Mouse (Mus musculus) frontal cortex, postnatal 25 days (tissue): ENCODE measurements around the gene Ogdh.
"Not testable (repeated sequence)": the region's sequence is repeated elsewhere in the genome, so short reads cannot be mapped to it uniquely, and the experiment has no call there.

Source experiments
- DNase-seq, 2 experiments: peaks; one replicate each; pipeline ENCODE4 v3.0.0; 2022; ENCODE audit warnings: low spot score in 2 of 2

Gene Ogdh

DNA sequence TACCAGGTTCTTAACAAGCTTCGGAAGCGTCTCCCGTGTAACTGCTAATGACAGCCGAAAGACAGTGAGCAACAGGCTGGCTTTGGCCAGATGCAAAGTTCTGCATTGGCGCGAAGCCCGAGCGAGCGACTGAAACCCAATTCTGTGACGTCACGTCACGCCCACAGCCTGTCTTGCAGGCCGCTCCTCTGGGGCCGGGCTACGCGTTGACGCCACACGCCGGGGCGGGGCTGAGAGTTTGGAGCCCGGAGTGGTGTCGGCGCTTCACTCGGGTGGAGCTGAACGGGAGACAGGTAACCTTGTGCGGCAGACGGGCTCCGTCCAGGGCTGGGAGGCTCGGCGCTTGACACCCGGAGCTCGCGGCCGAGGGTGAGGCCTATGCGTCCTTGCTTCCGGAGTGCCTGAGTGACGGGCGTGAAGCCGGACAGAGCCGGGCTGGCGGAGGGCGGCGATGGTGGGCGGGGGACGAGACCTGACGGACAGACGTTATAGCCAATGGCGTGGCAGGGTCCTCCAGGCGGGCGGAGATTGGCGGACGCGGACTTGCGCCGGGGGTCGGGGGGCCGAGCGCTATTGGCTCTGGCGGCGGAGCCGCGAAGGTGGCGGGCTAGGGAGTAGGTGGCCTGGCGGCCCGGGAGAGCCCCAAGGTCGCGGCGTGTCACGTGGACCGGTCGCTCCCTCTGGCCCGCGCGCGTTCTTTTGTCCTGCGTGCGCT is at the start of gene Ogdh:
TSS of gene Ogdh (plus strand) at position 233 of the 715 bp plus-strand sequence.
- DNase-seq = peak; percentile 98

- DNase-seq = no peak
Observed at GRCm38 (mm10) chr11:6244707-6245106, 46.7 kb upstream of the Ogdh start.

- no peak for DNase-seq
Observed at GRCm38 (mm10) chr11:6252248-6252647, 39.2 kb upstream of the Ogdh start.

- no peak for DNase-seq
Observed at GRCm38 (mm10) chr11:6252824-6253223, 38.6 kb upstream of the Ogdh start.

DNA sequence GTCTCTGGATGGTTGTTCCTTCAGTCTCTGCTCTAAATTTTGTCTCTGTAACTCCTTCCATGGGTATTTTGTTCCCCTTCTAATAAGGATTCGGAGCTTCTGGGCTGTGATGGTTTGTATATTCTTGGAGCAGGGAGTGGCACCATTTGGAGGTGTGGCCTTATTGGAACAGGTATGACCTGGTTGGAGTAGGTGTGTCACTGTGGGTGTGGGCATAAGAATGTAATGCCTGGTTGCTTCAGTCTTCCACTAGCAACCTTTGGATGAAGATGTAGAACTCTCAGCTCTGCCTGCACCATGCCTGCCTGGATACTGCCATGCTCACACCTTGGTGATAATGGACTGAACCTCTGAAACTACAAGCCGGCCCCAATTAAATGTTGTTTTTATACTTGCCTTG is 36.8 kb upstream of the Ogdh start:
- not testable (repeated sequence) for DNase-seq

GRCm38 (mm10) chr11:6256490-6257072 is 34.9 kb upstream of the Ogdh start:
- DNase-seq = no peak

GRCm38 (mm10) chr11:6259413-6259812 is 32.0 kb upstream of the Ogdh start:
- DNase-seq = no peak

DNA sequence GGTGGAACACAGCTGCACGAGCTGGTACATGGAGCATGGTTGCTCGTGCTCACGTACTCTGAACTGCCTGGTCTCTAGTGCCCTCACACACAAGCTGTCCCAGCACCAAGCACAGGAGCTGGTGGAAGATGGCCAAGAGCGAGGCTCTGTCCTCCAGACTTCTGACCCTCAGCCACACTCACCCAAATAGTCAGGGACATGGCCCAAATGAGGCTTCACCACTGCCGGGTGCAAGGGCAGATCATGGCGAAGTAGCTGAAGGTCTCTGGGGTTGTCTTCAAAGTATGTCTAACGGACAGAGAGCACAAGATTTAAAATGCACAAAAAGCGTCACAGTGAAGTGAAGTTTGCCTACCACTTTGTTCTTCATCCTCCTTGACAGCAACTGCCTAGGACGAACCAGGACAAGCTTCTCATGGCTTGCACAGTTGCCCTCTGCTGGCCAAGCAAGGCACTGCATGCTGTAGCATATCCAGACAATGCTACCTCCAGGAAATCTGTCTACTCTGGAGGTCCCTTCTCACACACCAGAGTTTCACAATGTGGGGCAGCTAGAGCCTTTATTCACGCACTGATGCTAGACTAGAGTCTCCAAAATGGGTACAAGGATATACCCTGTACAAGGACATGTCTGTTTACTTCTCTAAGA is 29.9 kb upstream of the Ogdh start:
- peak; percentile 61 to 72 for DNase-seq

DNA sequence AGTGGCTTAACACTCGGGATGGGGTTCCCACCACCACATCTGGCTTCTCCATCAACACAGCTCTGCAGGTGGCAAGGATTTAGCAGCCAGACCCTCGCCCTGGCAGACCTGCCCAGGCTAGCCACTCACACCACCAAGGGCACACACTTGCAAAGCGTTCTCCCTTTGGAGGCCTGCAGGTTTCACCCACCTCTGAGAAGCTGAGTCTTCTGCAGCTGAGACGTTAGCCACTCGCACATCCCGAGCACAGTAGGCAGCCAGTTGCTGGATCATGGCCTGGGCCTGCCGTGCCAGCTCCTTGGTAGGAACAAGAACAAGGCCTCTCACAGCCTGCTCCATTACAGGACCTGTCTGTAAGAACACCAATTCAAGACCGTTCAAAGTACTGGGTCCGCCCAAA is 24.8 kb upstream of the Ogdh start:
- DNase-seq = no peak

DNA sequence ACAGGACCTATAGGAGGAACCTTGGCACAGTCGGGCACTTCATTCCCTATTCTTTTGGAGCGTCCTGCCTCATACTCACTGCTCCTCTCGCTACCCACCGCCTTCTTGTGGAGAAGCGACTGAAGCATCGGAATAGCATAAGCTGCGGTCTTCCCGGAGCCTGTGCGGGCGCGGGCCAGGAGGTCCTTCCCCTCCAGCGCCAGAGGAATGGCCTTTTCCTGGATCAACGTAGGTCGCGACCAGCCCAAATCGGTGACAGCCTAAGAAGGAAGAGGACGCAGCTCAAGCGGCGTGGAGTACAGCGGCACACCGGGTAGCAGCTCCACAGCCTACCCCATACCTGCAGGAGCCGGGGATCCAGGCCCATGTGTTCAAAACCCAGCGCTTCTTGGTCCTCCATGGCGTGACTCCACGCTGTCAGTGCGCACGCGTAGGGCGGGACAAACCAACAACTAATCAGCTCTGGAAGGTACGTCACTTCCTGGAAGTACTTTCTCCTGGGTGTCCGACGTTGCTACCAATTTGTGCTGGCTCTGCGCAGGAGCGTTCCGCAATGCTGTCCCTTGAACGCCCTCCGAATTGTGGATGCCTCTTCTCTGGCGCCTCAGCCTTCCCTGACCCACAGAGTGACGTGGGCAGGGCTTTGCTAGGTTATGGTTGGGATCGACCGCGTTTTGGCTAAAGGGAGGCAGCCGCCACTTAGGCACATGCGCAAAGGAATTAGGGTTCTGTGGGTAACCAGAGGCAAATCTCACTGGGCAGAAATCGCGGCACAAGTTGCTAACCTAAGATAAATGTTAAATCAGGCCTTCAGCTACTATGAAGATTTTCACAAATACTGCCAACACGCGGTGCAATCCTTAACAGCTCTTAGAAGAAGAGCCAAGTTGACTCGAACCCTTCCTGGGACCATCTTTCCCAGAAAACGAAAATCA is 23.8 kb upstream of the Ogdh start, which contains the start of gene Ddx56:
TSS of gene Ddx56 (minus strand) at position 453 of the 935 bp plus-strand sequence.
- DNase-seq = peak; percentile 82 to 86

DNA sequence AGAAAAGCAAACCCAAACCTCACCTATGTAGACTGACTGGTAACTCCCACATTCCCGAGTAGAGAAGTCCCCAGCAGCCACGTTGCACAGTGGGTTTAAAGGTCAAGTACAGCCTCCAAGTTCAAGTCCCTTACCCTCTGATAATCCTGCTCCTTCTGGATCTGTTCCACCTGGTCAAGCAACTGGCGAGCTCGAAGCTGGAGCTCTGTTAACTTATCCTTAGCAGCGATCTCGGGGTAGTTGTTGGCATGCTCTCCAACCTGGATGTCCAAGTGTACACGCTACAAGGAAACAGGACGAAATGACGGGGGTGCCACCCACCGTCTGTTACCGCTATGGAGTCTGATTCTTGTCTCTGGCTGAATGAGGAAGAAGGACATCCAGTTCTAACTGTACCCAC is 17.8 kb upstream of the Ogdh start:
- DNase-seq = no peak

GRCm38 (mm10) chr11:6274387-6275093 is 16.9 kb upstream of the Ogdh start, which contains the start of gene Tmed4:
Gene Tmed4, minus strand, starts transcription at chr11:6274870.
- peak; percentile 96 to 97 for DNase-seq

- no peak for DNase-seq
Observed at GRCm38 (mm10) chr11:6275094-6275484, 16.3 kb upstream of the Ogdh start.

DNA sequence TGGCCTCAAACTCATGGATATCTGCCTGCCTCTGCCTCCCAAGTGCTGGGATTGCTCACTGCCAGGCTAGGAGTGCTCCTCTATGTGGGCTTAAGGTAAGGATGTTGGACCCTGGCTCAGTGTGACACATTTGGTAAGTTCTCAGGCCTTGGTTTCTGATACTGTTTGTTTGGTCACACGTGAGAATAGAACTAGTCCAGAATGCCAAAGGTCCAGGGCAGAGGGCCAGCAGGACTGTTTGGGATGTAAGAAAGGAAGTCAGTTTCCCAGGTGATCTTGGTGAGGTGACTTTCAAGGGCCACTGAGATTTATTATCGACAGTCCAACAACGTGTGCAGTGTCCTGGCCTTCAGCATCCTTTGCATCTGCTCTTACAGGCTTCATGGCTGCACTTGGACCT is 15.0 kb upstream of the Ogdh start:
- no peak for DNase-seq

DNA sequence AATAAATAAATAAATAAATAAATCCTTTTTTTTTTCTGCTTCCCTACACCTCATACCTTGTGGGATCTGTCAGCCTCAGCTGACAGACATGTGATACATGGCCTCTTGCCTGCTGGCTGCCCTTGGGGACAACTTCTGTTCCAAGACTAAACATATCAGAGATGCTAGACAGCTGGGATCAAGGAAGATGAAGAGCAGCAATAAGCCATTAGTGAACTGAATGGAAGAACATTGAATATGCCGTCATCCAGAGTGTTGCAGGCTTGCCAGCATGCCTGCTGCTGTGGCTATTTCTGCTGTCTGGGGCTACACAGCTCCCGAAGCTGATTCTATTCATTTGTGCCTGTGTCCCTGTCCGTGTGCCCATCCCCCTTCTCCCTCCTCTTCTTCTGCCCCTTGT is 8.5 kb upstream of the Ogdh start:
- no peak for DNase-seq

DNA sequence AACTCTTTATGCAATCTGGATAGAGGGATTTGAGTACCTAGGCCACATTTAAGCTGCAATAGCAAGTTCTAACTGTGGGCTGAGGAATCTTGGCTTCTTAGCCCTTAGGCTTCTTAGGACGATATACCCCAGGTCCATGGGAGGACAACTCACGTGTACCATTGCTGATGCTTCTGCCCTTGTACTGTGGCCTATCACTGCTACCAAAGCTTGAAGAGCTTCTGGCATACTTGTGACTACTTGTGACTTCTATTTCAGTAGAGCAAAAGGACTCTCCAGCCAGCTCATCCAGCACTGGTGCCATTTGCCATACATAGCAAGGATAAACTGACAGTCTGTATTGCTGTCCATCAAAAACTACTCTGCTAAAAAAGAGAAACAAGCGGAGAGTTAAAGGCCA is 1.3 kb upstream of the Ogdh start:
- no peak for DNase-seq

GRCm38 (mm10) chr11:6290883-6291282 is 550 bp upstream of the Ogdh start:
- no peak for DNase-seq

GRCm38 (mm10) chr11:6292116-6292987 is 919 bp downstream of the Ogdh start:
- DNase-seq = peak; percentile 43 to 48

- no peak for DNase-seq
Observed at GRCm38 (mm10) chr11:6292988-6293349, 1.5 kb downstream of the Ogdh start.

GRCm38 (mm10) chr11:6293601-6294000 is 2.2 kb downstream of the Ogdh start:
- no peak for DNase-seq
